Comparison of ENCODE assay signal across 13 mouse cellular contexts in the genomic region with DNA sequence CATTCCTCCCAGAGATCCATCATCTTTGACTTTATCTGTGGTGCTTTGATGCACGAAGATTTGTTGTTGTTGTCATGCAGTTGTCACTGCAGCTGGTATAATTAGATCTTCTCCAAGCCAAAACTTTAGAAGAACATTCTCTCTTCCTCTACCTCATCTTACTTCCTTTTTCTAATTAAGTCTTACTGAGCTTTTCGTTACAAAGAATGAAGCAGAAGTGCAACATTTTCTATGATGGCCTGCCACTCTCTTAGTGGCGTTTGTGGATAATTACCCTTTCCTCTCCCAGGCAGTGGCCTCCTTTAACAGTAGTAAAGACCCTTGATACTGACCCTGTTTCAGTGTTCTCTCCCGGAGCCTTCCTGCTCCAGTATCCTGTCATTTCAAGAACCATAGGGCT.
"Had no signal": no experiment of that assay in that cellular context is flagged by ENCODE, and none has a peak within 500 bp of the region (broad histone marks: within the 10 kb centered on the region; RNA-seq: fewer than 3 reads in every experiment).

No protein-coding gene starts in this region.

- H3K4me1 ChIP-seq: midbrain, embryonic 12.5 days had no signal

- H3K4me3 ChIP-seq: limb, embryonic 13.5 days; midbrain, embryonic 12.5 days had no signal

- H3K36me3 ChIP-seq: limb, embryonic 13.5 days; midbrain, embryonic 12.5 days had no signal

- H3K4me2 ChIP-seq: limb, embryonic 13.5 days; midbrain, embryonic 12.5 days had no signal

- H3K27ac ChIP-seq: kidney, postnatal 0 days; limb, embryonic 13.5 days; liver, embryonic 14.5 days; midbrain, embryonic 12.5 days had no signal

- DNase-seq: kidney, adult 8-10 months; kidney, postnatal 36 days; left cerebral cortex, postnatal 4 days; lung, adult 18-20 months; right cerebral cortex, postnatal 14 days; thymus, adult 18-20 months; thymus, postnatal 14 days had no signal

- ATAC-seq: intestine, embryonic 16.5 days; midbrain, embryonic 16.5 days had no signal

- H3K9ac ChIP-seq: limb, embryonic 13.5 days; liver, embryonic 14.5 days; midbrain, embryonic 12.5 days had no signal

- H3K27me3 ChIP-seq: limb, embryonic 13.5 days; midbrain, embryonic 12.5 days had no signal

- H3K9me3 ChIP-seq: limb, embryonic 13.5 days; midbrain, embryonic 12.5 days had no signal
